Mouse (Mus musculus) layer of hippocampus, adult 9-11 months (tissue): Measurements from ENCODE around the gene Pld5.
"Not testable (repeated sequence)": the region's sequence is repeated elsewhere in the genome, so short reads cannot be mapped to it uniquely, and the experiment has no call there.

Experiments used
- DNase-seq: peaks from one replicate; pipeline ENCODE4 v3.0.0; 2022

Gene Pld5

GRCm38 (mm10) chr1:176036028-176036427, 239.1 kb downstream of the Pld5 start:
- DNase-seq: no peak

DNA sequence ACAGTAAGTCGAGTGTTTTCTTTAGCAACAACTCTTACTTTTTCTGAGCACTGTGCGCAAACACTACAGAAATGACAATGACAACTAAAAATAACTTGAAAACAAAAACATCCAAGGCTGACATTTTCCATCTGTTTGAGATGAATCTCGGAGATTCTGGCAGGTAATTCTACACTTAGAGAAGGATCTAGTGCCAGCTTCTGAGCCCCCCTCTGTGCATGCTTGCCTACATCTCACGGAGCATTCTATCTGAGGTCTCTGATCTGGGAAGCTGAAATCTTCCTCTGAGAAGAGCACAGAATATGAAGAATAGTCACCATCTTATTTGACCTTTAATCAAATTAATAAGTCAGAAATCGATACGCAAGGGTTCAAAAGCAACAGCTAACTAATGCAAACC, 240.4 kb downstream of the Pld5 start:
- no peak for DNase-seq

DNA sequence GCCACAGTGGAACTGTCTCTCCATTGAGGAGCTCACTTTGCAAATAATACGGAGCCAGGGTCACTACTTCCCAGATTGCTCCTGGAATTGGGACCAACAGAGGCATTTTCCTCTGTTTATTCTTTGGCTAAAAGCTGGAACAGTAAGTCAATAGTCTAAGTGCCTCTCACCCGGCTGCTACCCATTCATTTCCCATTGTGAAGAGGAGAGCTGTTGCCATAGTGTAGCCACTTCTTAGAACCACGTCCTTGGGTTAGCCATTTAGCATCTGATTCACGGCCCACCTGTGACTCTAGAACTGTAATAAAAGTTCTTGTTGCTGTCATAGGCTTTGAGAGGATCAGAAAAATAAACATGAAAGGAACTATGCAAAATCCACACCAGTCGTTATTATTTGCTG, 241.4 kb downstream of the Pld5 start:
- no peak for DNase-seq

DNA sequence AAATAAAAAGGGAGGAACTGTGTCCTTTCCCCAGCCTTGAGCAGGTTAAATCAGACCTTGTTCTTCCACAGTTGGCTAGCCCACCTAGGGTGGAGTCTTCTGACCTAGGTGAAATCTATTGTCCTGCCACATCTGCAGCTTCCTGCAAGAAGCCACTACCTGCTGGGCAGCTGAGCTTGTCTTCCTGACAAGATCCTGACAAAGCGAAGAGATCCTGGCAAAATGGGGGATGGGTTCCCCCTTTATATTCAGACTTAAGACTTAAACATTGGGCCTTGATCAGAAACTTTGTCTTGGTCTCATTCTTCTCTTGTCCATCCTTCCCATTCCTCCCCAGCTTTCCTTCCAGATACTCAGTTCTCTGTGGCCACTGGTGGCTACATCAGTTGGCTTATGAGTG, 246.0 kb downstream of the Pld5 start:
- DNase-seq: no peak

DNA sequence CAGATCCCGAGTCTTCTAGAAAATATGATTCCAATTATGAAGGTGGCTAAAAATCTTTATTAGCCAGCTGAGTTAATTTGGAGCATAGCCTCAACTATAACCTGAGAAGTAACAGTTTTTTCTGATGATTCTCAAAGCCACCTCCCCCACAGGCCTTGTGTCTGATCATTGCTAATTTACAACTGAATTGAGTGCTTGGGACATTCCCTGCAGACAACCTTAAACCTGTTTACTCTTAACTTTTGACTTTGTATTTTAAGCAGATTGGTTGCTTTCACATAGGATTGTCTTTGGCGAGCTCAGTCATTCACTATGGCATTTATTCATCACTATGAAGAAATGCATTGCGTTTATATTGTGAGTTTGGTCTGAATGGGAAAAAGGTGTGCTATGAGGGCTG, 246.7 kb downstream of the Pld5 start:
- no peak for DNase-seq

- no peak for DNase-seq
These were observed 250.6 kb downstream of the Pld5 start for GRCm38 (mm10) chr1:176024501-176024900.

GRCm38 (mm10) chr1:176018523-176018922, 256.6 kb downstream of the Pld5 start:
- no peak for DNase-seq

DNA sequence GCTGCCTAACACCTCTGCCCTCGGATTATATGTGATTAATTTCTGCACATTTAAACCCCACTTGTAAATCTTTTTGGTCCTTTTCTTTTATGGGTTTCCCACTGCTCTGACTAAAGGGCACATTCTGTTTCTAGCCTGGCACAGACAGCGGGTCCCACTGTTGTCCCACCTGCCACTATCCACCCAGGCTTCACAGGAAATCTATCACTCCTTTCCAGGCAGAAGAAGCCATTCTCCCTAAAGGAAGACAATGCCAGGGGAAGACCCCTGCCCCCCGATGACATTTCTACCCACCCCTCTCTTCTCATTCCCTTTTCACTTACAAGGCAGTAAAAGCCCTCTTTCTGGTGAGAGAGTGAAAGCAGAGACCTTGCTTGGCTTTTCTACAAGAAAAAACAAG, 259.0 kb downstream of the Pld5 start:
- DNase-seq: no peak

DNA sequence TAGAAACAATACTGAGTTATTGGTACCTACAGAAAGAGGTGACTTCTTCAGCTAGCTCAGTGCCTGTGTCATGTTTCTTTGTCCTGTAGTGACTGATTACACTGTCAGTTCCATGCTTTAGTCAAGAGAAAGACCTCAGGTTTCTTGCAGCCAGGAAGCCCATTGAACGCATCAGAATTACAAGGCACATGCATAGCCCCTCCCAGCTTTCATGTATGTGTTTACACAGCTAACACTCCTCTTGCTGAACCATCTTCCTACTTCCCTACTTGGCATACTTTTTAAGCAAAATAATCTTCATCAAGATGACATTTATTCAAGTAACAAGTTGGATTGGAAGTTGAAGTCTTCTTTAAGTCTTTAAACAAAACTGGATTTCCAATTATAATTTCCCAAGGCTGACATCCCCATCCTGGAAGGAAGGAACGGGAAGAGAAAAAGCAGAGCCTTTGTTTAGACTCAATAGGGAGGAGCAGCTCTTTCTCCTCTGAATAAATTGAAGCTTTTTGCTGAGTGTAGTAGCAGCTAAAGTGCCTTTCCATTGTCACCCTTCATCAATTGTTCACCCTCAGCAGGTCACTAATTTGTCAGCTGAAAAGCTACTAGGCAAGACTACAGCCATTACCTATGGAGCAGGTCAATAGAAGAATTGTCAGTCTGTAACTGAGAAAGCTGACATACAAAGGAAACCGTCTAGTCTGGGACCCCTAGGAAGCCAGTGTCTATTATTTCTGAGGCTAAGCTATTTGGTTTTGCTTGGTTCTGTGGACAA, 261.4 kb downstream of the Pld5 start:
- no peak for DNase-seq

GRCm38 (mm10) chr1:176011535-176011934, 263.6 kb downstream of the Pld5 start:
- DNase-seq: no peak

GRCm38 (mm10) chr1:176011072-176011471, 264.0 kb downstream of the Pld5 start:
- DNase-seq: no peak

DNA sequence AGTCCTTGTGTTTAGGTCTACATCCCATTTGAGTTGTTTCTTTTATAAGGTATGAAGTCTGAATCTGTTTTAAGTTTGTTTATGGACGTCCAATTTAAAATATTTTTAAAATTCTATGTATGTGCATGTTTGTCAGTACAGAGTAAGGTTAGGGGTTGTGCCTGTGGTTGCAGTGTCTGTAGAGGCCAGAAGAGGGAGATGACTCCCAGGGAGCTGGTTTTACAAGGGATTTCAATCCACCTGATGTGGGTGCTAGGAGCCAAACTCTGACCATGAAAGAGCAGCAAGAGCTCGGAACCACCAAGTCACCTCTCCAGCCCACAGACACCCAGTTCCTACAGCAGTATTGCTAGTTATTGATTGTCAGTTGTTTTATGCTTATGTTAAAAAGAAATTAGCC, 266.7 kb downstream of the Pld5 start:
- DNase-seq: no peak

GRCm38 (mm10) chr1:176000599-176000998, 274.5 kb downstream of the Pld5 start:
- no peak for DNase-seq

DNA sequence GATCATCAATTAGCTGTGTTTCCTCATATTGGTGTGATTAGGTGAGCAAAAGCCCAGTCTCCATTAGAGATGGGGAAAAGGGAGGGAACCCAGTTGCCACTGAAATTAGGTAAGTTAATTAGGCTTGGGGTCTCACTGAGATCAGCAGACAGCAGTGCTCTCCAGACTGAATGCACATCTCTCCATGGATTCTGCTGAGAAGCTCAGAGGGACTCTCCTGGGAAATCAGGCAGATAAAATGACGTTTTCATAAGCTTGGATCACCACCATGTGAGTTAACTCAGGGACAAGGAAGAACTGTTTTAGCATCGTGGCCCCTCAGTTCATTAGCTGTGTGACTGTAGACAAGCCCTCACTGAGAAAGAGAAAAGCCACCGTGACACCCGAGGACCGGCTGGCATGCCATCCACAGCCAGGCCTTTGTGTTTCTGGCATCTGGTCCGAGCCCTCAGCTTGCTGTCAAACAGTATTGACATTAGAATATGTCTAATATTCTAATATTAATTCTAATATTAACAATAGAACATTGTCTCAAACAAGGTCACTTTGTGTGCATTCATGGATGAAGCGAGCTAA, 277.9 kb downstream of the Pld5 start:
- no peak for DNase-seq

GRCm38 (mm10) chr1:175988912-175989311, 286.2 kb downstream of the Pld5 start:
- DNase-seq: no peak

GRCm38 (mm10) chr1:175988448-175988847, 286.7 kb downstream of the Pld5 start:
- no peak for DNase-seq

- DNase-seq: not testable (repeated sequence)
These were observed 296.1 kb downstream of the Pld5 start, which contains the start of gene Rbm8a2 for GRCm38 (mm10) chr1:175979014-175979413. Gene Rbm8a2 (minus strand): TSS chr1:175979114.

DNA sequence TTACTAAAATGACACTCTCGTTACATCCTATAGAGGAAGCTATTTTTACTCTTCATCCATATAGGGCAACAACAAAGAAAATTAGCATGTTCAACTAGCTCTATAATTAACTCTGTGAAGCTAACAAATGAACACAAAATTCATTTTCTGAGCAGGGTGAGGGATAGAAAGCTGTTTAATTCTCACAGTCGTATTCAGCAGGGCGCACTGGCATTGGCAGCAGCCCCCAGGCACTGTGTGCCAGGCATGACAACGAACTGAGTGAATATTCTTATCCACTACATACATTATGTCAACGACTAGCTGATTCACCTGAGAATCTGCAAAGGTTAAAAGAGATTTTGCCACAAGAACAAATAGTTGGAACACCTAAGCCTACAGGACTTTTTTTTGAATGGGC, 304.4 kb downstream of the Pld5 start:
- no peak for DNase-seq

DNA sequence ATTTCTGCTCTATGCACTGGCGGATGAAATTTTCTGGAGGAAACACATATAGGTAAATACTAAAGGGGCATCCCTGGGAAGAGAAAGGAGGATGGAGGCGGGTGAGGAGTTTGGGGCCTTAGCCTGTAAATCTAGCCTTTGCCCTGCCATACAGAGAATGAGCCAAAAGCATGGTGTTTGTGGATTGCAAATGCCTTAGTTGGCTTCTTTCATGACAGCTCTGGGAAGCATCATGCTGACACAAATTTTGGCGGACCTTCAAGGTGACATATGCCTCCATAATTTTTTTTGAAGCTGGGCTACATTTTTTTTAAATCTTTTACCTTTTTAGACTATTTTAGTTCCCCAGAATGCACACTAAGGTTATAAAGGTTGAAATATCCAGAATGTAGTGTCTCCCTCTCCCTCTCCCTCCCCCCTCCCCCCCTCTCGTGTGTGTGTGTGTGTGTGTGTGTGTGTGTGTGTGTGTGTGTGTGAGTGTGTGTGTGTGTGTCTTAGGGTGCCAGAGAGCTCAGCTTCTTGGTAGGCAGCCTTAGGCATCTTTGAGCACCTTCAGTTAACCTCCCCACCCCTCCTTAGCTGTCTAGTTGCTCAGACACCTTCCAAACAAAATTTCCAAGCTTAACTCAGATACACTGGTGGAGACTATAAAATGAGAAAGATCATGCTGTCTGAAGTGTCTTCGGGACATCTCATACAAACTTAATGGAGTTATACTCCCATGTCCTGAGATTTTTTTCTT, 307.9 kb downstream of the Pld5 start:
- no peak for DNase-seq

GRCm38 (mm10) chr1:175961786-175962185, 313.3 kb downstream of the Pld5 start:
- no peak for DNase-seq

- DNase-seq: no peak
These were observed 324.3 kb downstream of the Pld5 start for GRCm38 (mm10) chr1:175950851-175951250.

DNA sequence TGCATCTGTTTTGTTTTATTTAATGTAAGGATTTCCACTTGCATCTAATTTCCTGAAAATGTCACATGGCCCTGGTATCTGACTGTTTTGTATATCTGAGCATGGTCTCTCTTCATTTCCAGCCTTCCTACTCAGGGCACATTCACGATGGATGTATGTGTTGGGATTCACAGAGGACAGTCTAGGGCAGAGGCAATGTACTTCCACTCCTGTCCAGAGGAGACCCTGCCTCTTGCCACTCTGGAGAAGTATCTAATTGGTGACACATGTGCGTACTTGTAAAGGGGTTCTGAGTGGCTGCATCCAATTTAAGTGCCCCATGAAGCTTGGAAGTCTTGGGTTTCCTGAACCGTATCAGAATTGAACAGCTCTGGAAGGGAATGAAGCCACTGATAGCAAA, 324.7 kb downstream of the Pld5 start:
- no peak for DNase-seq

DNA sequence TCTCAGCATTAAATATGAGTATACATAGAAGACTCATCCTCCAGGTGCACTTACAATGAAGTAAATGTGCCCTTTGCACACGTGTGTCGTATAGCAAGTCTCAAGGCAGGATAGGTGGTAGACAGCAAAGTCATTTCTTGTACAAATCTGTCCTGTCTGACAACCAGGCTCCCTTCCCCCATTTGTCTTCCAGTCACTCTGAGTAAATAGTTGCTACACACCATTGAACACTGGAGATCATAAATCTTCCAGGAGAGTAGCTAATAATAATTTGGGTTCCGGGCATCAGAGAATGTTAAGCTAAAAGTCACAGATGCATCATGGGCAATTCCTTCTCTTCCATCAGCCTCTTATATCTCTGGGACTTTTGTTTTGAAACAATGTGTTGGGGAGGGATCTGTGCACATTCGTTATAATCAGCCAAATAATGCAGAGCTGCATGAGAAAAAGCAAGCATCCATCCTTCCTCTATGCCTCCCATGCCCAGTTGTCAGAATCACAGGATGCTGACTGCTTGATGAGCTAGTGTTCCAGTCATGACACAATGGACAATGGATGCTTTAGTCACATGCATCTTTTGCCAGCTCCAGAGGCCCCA, 328.3 kb downstream of the Pld5 start:
- DNase-seq: no peak

GRCm38 (mm10) chr1:175943168-175943567, 331.9 kb downstream of the Pld5 start:
- DNase-seq: no peak
